Mouse (Mus musculus): ENCODE results near the gene Retnla. TPM values are rescaled to one million over a fixed set of nuclear protein-coding genes. Genes with fewer than 3 reads are reported as not detected.
"Not testable (repeated sequence)": the region's sequence is repeated elsewhere in the genome, so short reads cannot be mapped to it uniquely, and the experiment has no call there.

Gene Retnla
- polyA plus RNA-seq, 1 experiment from 2014 or later = not detected

DNA sequence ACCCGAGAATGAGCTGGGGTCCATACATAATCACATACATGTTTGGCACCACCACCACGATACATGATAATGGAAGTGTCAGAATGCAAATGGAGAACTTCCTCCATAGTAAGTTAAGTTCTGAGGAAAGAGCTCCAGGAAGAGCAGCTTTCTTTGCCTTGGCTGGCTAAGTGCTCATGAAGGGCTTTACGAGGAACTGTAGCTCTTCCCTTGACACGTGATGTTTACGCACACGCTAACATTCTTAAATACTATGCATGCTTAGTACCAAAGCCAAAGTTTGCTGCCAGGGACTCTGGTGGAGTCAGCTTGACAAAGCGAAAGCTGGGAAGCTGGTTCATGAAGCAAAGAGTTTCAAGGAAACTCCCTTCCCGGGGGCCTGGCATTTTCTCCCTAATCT lies 10.3 kb upstream of the Retnla start:
- Histone ChIP-seq H3K4me1 (no peaks in the 10 kb centered on the region), H3K27ac (no peak overlapping the region), H3K9me3 (no peaks in the 10 kb centered on the region), H3K36me3 (replicated peaks) (no peaks in the 10 kb centered on the region), H3K27me3 (no peaks in the 10 kb centered on the region), H3K9ac (no peak overlapping the region), H3K4me3 (replicated peaks) (no peak overlapping the region), H3K4me2 (no peak overlapping the region)
- ATAC-seq (ENCODE audit: low FRiP score) = no peak
- 93% methylated on average over 8 of the region's 8 CpGs for WGBS

DNA sequence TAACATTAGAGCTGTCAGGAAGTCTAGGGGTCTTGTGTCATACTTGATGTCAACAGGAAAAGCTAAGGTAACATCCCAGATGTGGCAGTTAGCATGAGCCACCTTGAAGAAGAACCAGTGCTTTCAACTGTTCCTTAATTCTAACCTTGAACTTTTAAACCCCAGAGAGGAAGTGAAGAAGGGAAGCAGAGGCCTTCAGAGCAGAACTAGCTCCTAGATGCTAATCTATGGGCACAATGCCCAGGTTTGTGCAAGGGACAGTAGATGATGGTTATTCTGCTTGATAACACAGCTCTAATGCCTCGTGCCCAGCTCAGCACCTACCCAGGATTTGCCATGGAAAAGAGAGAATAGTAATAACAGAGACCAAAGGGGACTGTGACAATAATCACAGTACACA lies 8.7 kb upstream of the Retnla start:
- not testable (repeated sequence) for ATAC-seq (ENCODE audit: low FRiP score); H3K4me2 ChIP-seq; H3K27me3 ChIP-seq; H3K9ac ChIP-seq; H3K36me3 ChIP-seq (replicated peaks); H3K27ac ChIP-seq; H3K4me3 ChIP-seq (replicated peaks); H3K9me3 ChIP-seq; H3K4me1 ChIP-seq
- 59% methylated on average over 1 of the region's 1 CpGs for WGBS

DNA sequence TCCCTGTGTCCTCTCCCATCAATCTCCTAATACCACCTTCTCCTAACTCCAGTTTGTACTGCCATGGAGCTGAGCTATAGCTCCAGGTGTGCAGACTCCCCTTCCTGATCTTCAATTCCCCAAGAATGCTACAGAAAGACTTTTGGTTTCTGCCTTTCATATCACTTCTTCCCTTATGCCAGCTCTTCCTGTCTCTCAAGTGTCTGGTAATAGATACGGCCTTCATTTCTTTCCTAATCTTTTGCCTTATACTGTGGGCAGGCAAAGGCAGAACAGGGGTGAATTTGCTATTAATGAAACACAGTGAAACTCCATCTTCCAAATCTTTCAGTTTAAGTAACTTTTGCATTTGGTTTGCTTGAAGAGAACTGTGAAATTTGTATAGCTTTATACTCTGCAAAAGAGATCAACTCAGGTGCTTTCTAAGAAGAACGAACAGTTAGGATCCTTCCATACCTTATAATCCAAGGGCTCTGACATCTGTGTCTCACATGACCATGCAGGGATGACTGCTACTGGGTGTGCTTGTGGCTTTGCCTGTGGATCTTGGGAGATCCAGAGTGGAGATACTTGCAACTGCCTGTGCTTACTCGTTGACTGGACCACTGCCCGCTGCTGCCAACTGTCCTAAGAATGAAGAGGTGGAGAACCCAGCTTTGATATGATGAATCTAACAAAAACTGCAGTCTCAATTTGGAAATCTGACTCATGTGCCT lies 1.5 kb downstream of the Retnla start:
- 93% methylated on average over 4 of the region's 4 CpGs for WGBS
- no peak for ATAC-seq (ENCODE audit: low FRiP score)
- no peak overlapping the region for H3K4me2 ChIP-seq
- H3K27ac ChIP-seq = no peak overlapping the region
- H3K4me1 ChIP-seq = no peaks in the 10 kb centered on the region
- no peak overlapping the region for H3K4me3 ChIP-seq (replicated peaks)
- no peaks in the 10 kb centered on the region for H3K27me3 ChIP-seq
- H3K9ac ChIP-seq = no peak overlapping the region
- no peaks in the 10 kb centered on the region for H3K9me3 ChIP-seq
- no peaks in the 10 kb centered on the region for H3K36me3 ChIP-seq (replicated peaks)

DNA sequence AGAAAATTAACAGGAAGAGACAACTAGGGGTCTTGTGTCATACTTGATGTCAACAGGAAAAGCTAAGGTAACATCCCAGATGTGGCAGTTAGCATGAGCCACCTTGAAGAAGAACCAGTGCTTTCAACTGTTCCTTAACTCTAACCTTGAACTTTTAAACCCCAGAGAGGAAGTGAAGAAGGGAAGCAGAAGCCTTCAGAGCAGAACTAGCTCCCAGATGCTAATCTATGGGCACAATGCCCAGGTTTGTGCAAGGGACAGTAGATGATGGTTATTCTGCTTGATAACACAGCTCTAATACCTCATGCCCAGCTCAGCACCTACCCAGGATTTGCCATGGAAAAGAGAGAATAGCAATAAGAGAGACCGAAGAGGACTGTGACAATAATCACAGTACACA lies 22.7 kb downstream of the Retnla start:
- H3K9me3 ChIP-seq; H3K36me3 ChIP-seq (replicated peaks); H3K27me3 ChIP-seq; H3K4me1 ChIP-seq; H3K9ac ChIP-seq; H3K4me2 ChIP-seq; ATAC-seq (ENCODE audit: low FRiP score); H3K27ac ChIP-seq; H3K4me3 ChIP-seq (replicated peaks): not testable (repeated sequence)
- WGBS = 86% methylated on average over 1 of the region's 1 CpGs

DNA sequence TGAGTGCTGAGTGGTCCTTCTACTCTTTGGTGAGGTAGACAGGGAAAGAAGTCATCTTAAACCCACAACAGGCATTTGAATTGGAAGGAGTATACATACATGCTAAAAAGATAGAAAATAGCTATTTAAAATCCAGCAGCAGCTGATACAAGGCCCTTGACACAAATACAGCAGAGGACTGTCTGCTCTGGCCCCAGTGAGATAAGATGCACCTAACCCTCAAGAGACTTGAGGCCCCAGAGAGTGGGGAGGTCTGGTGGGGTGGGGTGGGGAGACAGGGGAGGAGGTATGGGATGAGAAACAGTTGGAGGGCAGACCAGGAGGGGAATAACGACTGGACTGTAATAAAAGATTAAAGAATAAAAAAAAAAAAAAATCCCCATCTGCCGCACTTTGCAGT lies 25.3 kb downstream of the Retnla start:
- Histone ChIP-seq H3K4me3 (replicated peaks) (no peak overlapping the region), H3K4me2 (no peak overlapping the region), H3K27ac (no peak overlapping the region), H3K36me3 (replicated peaks) (no peaks in the 10 kb centered on the region), H3K9me3 (no peaks in the 10 kb centered on the region), H3K27me3 (no peaks in the 10 kb centered on the region), H3K4me1 (no peaks in the 10 kb centered on the region), H3K9ac (no peak overlapping the region)
- 74% methylated on average over 2 of the region's 2 CpGs for WGBS
- ATAC-seq (ENCODE audit: low FRiP score) = no peak

DNA sequence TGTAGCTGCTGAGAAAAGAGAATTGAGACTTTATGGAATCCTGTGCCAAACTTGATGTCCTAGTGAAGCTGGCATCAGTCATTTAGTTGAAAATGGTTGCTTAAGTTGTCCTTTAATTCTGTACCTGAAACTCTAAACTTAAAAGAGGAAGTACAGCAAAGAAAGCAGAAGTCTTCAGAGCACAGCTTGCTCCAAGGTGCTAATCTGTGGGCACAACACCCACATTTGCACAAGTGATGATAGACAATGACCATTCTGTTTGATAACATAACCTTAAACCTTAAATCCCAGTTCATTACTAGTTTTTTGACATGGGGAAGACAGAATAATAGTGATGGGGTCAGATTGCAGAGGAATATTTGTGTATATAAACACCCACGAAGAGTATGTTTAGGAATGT lies 26.3 kb downstream of the Retnla start:
- Histone ChIP-seq H3K9ac (no peak overlapping the region), H3K4me2 (no peak overlapping the region), H3K4me3 (replicated peaks) (no peak overlapping the region), H3K4me1 (no peaks in the 10 kb centered on the region), H3K27me3 (no peaks in the 10 kb centered on the region), H3K36me3 (replicated peaks) (no peaks in the 10 kb centered on the region), H3K9me3 (no peaks in the 10 kb centered on the region), H3K27ac (no peak overlapping the region)
- no peak for ATAC-seq (ENCODE audit: low FRiP score)
- 89% methylated on average over 1 of the region's 1 CpGs for WGBS

DNA sequence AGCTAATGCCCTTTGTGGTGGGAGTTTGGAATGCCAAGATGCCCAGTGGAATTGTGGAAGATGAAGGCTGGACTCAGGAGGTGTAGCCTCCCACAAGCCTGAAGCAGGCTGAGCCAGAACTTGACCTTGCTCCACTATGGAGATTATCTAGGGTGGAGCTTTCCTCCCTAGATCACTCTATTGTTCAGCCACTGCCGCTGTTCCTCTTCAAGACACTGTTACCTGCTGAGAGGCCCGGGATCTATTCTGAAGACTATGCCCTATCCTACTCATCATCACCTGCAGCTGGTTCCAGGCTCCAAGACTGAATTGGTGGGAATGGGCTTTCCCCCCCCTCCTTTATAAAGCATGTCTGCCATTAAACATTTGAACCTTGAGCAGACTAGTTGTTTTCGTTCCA lies 27.3 kb downstream of the Retnla start:
- 72% methylated on average over 3 of the region's 3 CpGs for WGBS
- Histone ChIP-seq H3K4me3 (replicated peaks) (no peak overlapping the region), H3K36me3 (replicated peaks) (no peaks in the 10 kb centered on the region), H3K27ac (no peak overlapping the region), H3K9me3 (no peaks in the 10 kb centered on the region), H3K4me2 (no peak overlapping the region), H3K9ac (no peak overlapping the region), H3K27me3 (no peaks in the 10 kb centered on the region), H3K4me1 (no peaks in the 10 kb centered on the region)
- ATAC-seq (ENCODE audit: low FRiP score) = no peak

DNA sequence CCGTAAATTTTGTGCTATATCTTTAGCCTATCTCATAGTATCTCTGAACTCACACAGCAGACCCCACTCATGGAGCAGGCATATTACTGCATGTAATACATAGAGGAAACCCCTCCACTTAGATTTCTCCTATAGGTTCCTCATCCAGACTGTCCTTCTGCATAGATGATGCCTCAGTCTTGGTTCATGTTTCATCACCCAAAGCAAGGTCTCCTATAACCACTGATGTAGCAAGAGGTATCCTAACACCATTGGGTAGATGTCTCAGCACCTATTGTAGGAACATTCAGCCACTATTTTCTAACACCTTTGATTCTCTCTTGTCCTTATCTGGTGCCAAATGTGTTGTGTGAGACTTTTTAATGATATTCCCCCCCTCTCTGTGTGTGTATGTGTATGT lies 29.4 kb downstream of the Retnla start:
- Histone ChIP-seq H3K4me3 (replicated peaks) (no peak overlapping the region), H3K9ac (no peak overlapping the region), H3K9me3 (no peaks in the 10 kb centered on the region), H3K27me3 (no peaks in the 10 kb centered on the region), H3K27ac (no peak overlapping the region), H3K4me1 (no peaks in the 10 kb centered on the region), H3K36me3 (replicated peaks) (no peaks in the 10 kb centered on the region), H3K4me2 (no peak overlapping the region)
- WGBS = 84% methylated on average over 1 of the region's 1 CpGs
- no peak for ATAC-seq (ENCODE audit: low FRiP score)

DNA sequence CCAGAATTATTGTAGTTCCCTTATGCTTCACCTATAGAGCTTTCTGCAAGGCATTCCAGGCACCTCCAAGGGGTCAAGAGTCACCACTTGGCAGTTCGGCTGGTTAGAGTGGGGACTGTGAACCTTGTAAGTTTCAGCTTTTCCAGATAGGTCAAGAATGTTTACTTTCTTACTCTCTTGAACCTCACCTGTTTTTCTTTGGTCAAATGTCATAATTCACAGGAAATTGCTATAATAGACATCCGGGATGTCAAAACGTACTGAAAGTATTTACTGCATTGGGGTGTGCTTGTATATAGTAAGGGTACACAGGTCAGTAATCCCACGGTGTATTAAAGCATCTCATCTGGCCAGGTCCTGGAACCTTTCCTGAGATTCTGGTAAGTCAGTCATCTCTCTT lies 30.0 kb downstream of the Retnla start, which contains the start of gene Retnlg:
Gene Retnlg, plus strand, starts transcription at position 301 of the 400 bp plus-strand sequence.
- Histone ChIP-seq H3K27ac (no peak within 1 kb of the TSS), H3K4me1 (no peaks in the 10 kb centered on the region), H3K9me3 (no peaks in the 10 kb centered on the region), H3K27me3 (no peaks in the 10 kb centered on the region), H3K4me2 (no peak within 1 kb of the TSS), H3K36me3 (replicated peaks) (no peaks in the 10 kb centered on the region), H3K9ac (no peak within 1 kb of the TSS), H3K4me3 (replicated peaks) (no peak within 1 kb of the TSS)
- 90% methylated on average over 4 of the region's 4 CpGs for whole genome bisulfite sequencing
- ATAC-seq (ENCODE audit: low FRiP score) = no peak

DNA sequence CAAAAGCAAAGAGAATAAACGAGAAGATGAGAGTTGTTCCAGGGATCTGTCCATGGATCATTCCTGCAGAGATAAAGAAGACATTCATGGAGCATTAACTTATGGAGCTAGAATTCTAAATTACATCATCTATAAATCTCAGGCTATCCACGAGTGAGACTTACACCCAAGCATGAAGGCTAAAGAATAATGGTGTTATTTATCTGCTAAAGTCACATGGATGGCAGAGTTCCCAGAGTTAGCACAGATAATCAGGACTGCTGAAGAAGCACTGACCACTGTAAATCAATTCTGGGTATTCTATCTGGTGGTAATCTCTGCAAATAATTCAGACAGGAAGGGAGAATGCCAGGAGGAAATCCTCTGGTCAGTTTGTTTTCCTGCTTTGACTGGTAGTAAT lies 48.4 kb downstream of the Retnla start:
- Histone ChIP-seq H3K4me2 (no peak overlapping the region), H3K4me1 (no peaks in the 10 kb centered on the region), H3K9me3 (no peaks in the 10 kb centered on the region), H3K27me3 (no peaks in the 10 kb centered on the region), H3K9ac (no peak overlapping the region), H3K36me3 (replicated peaks) (no peaks in the 10 kb centered on the region), H3K27ac (no peak overlapping the region), H3K4me3 (replicated peaks) (no peak overlapping the region)
- 78% methylated on average over 2 of the region's 2 CpGs for whole genome bisulfite sequencing
- no peak for ATAC-seq (ENCODE audit: low FRiP score)

Other genes starting within 250 kb of the Retnla start
- 0.04 TPM in 1 of 2 replicates, not detected in the other for gene Trat1, start 70.5 kb upstream of the Retnla start, polyA plus RNA-seq (2016; fragmentation: Nextera tagmentation; extraction: Ambion mirVana)
- not detected in 2 replicates for gene Retnlb, start 25.7 kb upstream of the Retnla start, polyA plus RNA-seq (2016; fragmentation: Nextera tagmentation; extraction: Ambion mirVana)
- gene Retnlg, start 30.1 kb downstream of the Retnla start, polyA plus RNA-seq (2016; fragmentation: Nextera tagmentation; extraction: Ambion mirVana) = not detected in 2 replicates
- gene Dzip3, start 151.6 kb downstream of the Retnla start, polyA plus RNA-seq (2016; fragmentation: Nextera tagmentation; extraction: Ambion mirVana) = 50.6 and 53.4 TPM in 2 replicates
- 52.3 and 54.5 TPM in 2 replicates for gene Cip2a, start 151.6 kb downstream of the Retnla start, polyA plus RNA-seq (2016; fragmentation: Nextera tagmentation; extraction: Ambion mirVana)
- gene Myh15, start 214.9 kb downstream of the Retnla start, polyA plus RNA-seq (2016; fragmentation: Nextera tagmentation; extraction: Ambion mirVana) = 0.04 and 0.05 TPM in 2 replicates